Mouse (Mus musculus) hindbrain, embryonic 12.5 days (tissue): ENCODE measurements around the gene Arfgef2. TPM values are rescaled to one million over a fixed set of nuclear protein-coding genes. Genes with fewer than 3 reads are reported as not detected.

Source experiments
- ATAC-seq: fragments of 200-750 bp; cut with Nextera tagmentation; 2 replicates; pipeline ENCODE4 v1.8.0; 2017; ENCODE audit warnings: moderate TSS enrichment; ENCODE audit not compliant: low FRiP score
- H3K27ac ChIP-seq: fragments of 300-500 bp; sonication (generic); 2 replicates; pipeline ENCODE4 v1.5.1; 2016; ENCODE audit warnings: mild to moderate bottlenecking
- H3K27me3 ChIP-seq: fragments of 300-500 bp; sonication (generic); 2 replicates; pipeline ENCODE4 v1.6.1; 2016; ENCODE audit warnings: mild to moderate bottlenecking
- H3K36me3 ChIP-seq: fragments of 300-500 bp; sonication (generic); 2 replicates; pipeline ENCODE4 v1.6.1; 2016; ENCODE audit warnings: mild to moderate bottlenecking
- H3K4me1 ChIP-seq: fragments of 300-500 bp; sonication (generic); 2 replicates; pipeline ENCODE4 v1.6.1; 2016
- H3K4me2 ChIP-seq: fragments of 300-500 bp; sonication (generic); replicated peaks from 2 replicates; pipeline ENCODE4 v1.6.1; 2016; ENCODE audit warnings: mild to moderate bottlenecking
- H3K4me3 ChIP-seq: fragments of 300-500 bp; sonication (generic); 2 replicates; pipeline ENCODE4 v1.5.1; 2016; ENCODE audit warnings: mild to moderate bottlenecking
- H3K9ac ChIP-seq: fragments of 300-500 bp; sonication (generic); 2 replicates; pipeline ENCODE4 v1.6.1; 2016; ENCODE audit warnings: mild to moderate bottlenecking, moderate library complexity
- H3K9me3 ChIP-seq: fragments of 300-500 bp; sonication (generic); replicated peaks from 2 replicates; pipeline ENCODE4 v1.6.1; 2016; ENCODE audit warnings: mild to moderate bottlenecking
- WGBS: fragments of 180-500 bp; shearing (Covaris S2); methylation state at CpG from one replicate; pipeline ENCODE4 v1.1.7; 2016; 5-methylcytosine and 5-hydroxymethylcytosine counted together
- polyA plus RNA-seq: library from polyadenylated mRNA; unstranded; fragments of >200 nt; fragmentation: Nextera tagmentation; extraction: Ambion mirVana; gene quantifications from 2 replicates; pipeline ENCODE4 v1.2.1, GENCODE M21; 2016

Arfgef2 gene
- polyA plus RNA-seq, 1 experiment from 2014 or later: 6.4 TPM

- Histone ChIP-seq H3K36me3 (no peaks in the 10 kb centered on the region), H3K9me3 (no peaks in the 10 kb centered on the region), H3K27me3 (no peaks in the 10 kb centered on the region), H3K9ac (no peak overlapping the region), H3K4me2 (no peak overlapping the region), H3K27ac (no peak overlapping the region), H3K4me3 (no peak overlapping the region), H3K4me1 (peaks cover 3% of the 10 kb centered on the region; the same call in 1 of the 2 replicates)
- no peak for ATAC-seq
- WGBS: 82% methylated on average over 9 of the region's 9 CpGs
These were observed 13.2 kb downstream of the Arfgef2 start for GRCm38 (mm10) chr2:166818463-166819143.

- Histone ChIP-seq H3K4me3 (no peak overlapping the region), H3K9ac (no peak overlapping the region), H3K27ac (no peak overlapping the region), H3K9me3 (no peaks in the 10 kb centered on the region), H3K4me2 (no peak overlapping the region), H3K36me3 (no peaks in the 10 kb centered on the region), H3K27me3 (no peaks in the 10 kb centered on the region), H3K4me1 (peaks cover 3% of the 10 kb centered on the region; the same call in 1 of the 2 replicates)
- ATAC-seq: no peak
- WGBS: 91% methylated on average over 8 of the region's 8 CpGs
These were observed 14.5 kb downstream of the Arfgef2 start for GRCm38 (mm10) chr2:166819849-166820248.

GRCm38 (mm10) chr2:166820844-166821243 lies 15.5 kb downstream of the Arfgef2 start:
- no peak for ATAC-seq

GRCm38 (mm10) chr2:166821406-166821805 lies 16.0 kb downstream of the Arfgef2 start:
- H3K27me3 ChIP-seq: no peaks in the 10 kb centered on the region
- H3K36me3 ChIP-seq: no peaks in the 10 kb centered on the region
- H3K4me1 ChIP-seq: peaks cover 3% of the 10 kb centered on the region; the same call in 1 of the 2 replicates
- WGBS: 92% methylated on average over 3 of the region's 3 CpGs
- H3K4me2 ChIP-seq: no peak overlapping the region
- H3K9ac ChIP-seq: no peak overlapping the region
- H3K27ac ChIP-seq: no peak overlapping the region
- H3K4me3 ChIP-seq: no peak overlapping the region
- no peaks in the 10 kb centered on the region for H3K9me3 ChIP-seq
- no peak for ATAC-seq

More at GRCm38 (mm10) chr2:166820844-166821243, 15.5 kb downstream of the Arfgef2 start:
- Histone ChIP-seq H3K4me2 (no peak overlapping the region), H3K4me1 (peaks cover 3% of the 10 kb centered on the region; the same call in 1 of the 2 replicates), H3K36me3 (no peaks in the 10 kb centered on the region), H3K9ac (no peak overlapping the region), H3K27me3 (no peaks in the 10 kb centered on the region), H3K9me3 (no peaks in the 10 kb centered on the region), H3K27ac (no peak overlapping the region), H3K4me3 (no peak overlapping the region)
- 57% methylated on average over 2 of the region's 2 CpGs for WGBS

- no peaks in the 10 kb centered on the region for H3K27me3 ChIP-seq
- H3K36me3 ChIP-seq: no peaks in the 10 kb centered on the region
- no peak overlapping the region for H3K4me3 ChIP-seq
- H3K9ac ChIP-seq: no peak overlapping the region
- H3K4me1 ChIP-seq: peaks cover 3% of the 10 kb centered on the region; the same call in 1 of the 2 replicates
- no peak for ATAC-seq
- 76% methylated on average over 10 of the region's 10 CpGs for WGBS
- no peak overlapping the region for H3K4me2 ChIP-seq
- no peak overlapping the region for H3K27ac ChIP-seq
- H3K9me3 ChIP-seq: no peaks in the 10 kb centered on the region
These were observed 16.9 kb downstream of the Arfgef2 start for GRCm38 (mm10) chr2:166822119-166822826.

- H3K4me3 ChIP-seq: no peak overlapping the region
- no peaks in the 10 kb centered on the region for H3K9me3 ChIP-seq
- no peaks in the 10 kb centered on the region for H3K27me3 ChIP-seq
- no peak overlapping the region for H3K4me2 ChIP-seq
- H3K27ac ChIP-seq: no peak overlapping the region
- no peak overlapping the region for H3K9ac ChIP-seq
- H3K36me3 ChIP-seq: no peaks in the 10 kb centered on the region
- no peak for ATAC-seq
- peaks cover 3% of the 10 kb centered on the region; the same call in 1 of the 2 replicates for H3K4me1 ChIP-seq
- WGBS: 85% methylated on average over 2 of the region's 2 CpGs
These were observed 17.5 kb downstream of the Arfgef2 start for GRCm38 (mm10) chr2:166822901-166823300.

GRCm38 (mm10) chr2:166824386-166824785 lies 19.0 kb downstream of the Arfgef2 start:
- H3K9ac ChIP-seq: no peak overlapping the region
- H3K27ac ChIP-seq: no peak overlapping the region
- no peak for ATAC-seq
- H3K27me3 ChIP-seq: no peaks in the 10 kb centered on the region
- peaks cover 3% of the 10 kb centered on the region; the same call in 1 of the 2 replicates for H3K4me1 ChIP-seq
- no peak overlapping the region for H3K4me3 ChIP-seq
- H3K9me3 ChIP-seq: no peaks in the 10 kb centered on the region
- no peaks in the 10 kb centered on the region for H3K36me3 ChIP-seq
- no peak overlapping the region for H3K4me2 ChIP-seq
- WGBS: 94% methylated on average over 5 of the region's 5 CpGs

- H3K4me3 ChIP-seq: no peak overlapping the region
- WGBS: 91% methylated on average over 5 of the region's 5 CpGs
- no peak overlapping the region for H3K27ac ChIP-seq
- H3K36me3 ChIP-seq: no peaks in the 10 kb centered on the region
- no peak for ATAC-seq
- H3K4me1 ChIP-seq: peaks cover 3% of the 10 kb centered on the region; the same call in 1 of the 2 replicates
- H3K27me3 ChIP-seq: no peaks in the 10 kb centered on the region
- H3K9me3 ChIP-seq: no peaks in the 10 kb centered on the region
- no peak overlapping the region for H3K4me2 ChIP-seq
- no peak overlapping the region for H3K9ac ChIP-seq
These were observed 19.6 kb downstream of the Arfgef2 start for GRCm38 (mm10) chr2:166824998-166825397.

GRCm38 (mm10) chr2:166826491-166827224 lies 21.3 kb downstream of the Arfgef2 start:
- no peaks in the 10 kb centered on the region for H3K36me3 ChIP-seq
- no peaks in the 10 kb centered on the region for H3K27me3 ChIP-seq
- no peak overlapping the region for H3K27ac ChIP-seq
- H3K4me3 ChIP-seq: no peak overlapping the region
- no peaks in the 10 kb centered on the region for H3K4me1 ChIP-seq
- no peak for ATAC-seq
- no peak overlapping the region for H3K4me2 ChIP-seq
- H3K9ac ChIP-seq: no peak overlapping the region
- 90% methylated on average over 8 of the region's 8 CpGs for WGBS
- no peaks in the 10 kb centered on the region for H3K9me3 ChIP-seq

GRCm38 (mm10) chr2:166828306-166828705 lies 22.9 kb downstream of the Arfgef2 start:
- Histone ChIP-seq H3K4me3 (no peak overlapping the region), H3K4me2 (no peak overlapping the region), H3K9me3 (no peaks in the 10 kb centered on the region), H3K27ac (no peak overlapping the region), H3K36me3 (no peaks in the 10 kb centered on the region), H3K9ac (no peak overlapping the region), H3K4me1 (no peaks in the 10 kb centered on the region), H3K27me3 (no peaks in the 10 kb centered on the region)
- 94% methylated on average over 12 of the region's 12 CpGs for WGBS
- ATAC-seq: no peak

GRCm38 (mm10) chr2:166830350-166830749 lies 25.0 kb downstream of the Arfgef2 start:
- ATAC-seq: no peak
- no peak overlapping the region for H3K4me3 ChIP-seq
- no peak overlapping the region for H3K4me2 ChIP-seq
- no peaks in the 10 kb centered on the region for H3K36me3 ChIP-seq
- WGBS: 92% methylated on average over 5 of the region's 5 CpGs
- no peaks in the 10 kb centered on the region for H3K4me1 ChIP-seq
- no peaks in the 10 kb centered on the region for H3K9me3 ChIP-seq
- no peak overlapping the region for H3K9ac ChIP-seq
- no peak overlapping the region for H3K27ac ChIP-seq
- no peaks in the 10 kb centered on the region for H3K27me3 ChIP-seq

- H3K9me3 ChIP-seq: no peaks in the 10 kb centered on the region
- H3K36me3 ChIP-seq: peaks cover 10% of the 10 kb centered on the region; the same call in 1 of the 2 replicates
- no peak overlapping the region for H3K4me2 ChIP-seq
- H3K27ac ChIP-seq: no peak overlapping the region
- no peak overlapping the region for H3K9ac ChIP-seq
- 98% methylated on average over 2 of the region's 2 CpGs for WGBS
- H3K4me3 ChIP-seq: no peak overlapping the region
- no peaks in the 10 kb centered on the region for H3K27me3 ChIP-seq
- no peak for ATAC-seq
- no peaks in the 10 kb centered on the region for H3K4me1 ChIP-seq
These were observed 28.7 kb downstream of the Arfgef2 start for GRCm38 (mm10) chr2:166834091-166834490.
